Mouse (Mus musculus) CH12.LX (cell line): ENCODE results near the gene Irf4. TPM values are rescaled to one million over a fixed set of nuclear protein-coding genes. Genes with fewer than 3 reads are reported as not detected.

ENCODE experiments used
- DNase-seq: peaks from one replicate; pipeline ENCODE4 v3.0.0-alpha.2; 2013; ENCODE audit errors: extremely low read depth
- H3K27ac ChIP-seq: 2 replicates; pipeline ENCODE4 v1.5.1; 2012; ENCODE audit warnings: low read depth, mild to moderate bottlenecking, control low read depth, moderate library complexity; ENCODE audit not compliant: insufficient read depth
- H3K27me3 ChIP-seq: replicated peaks from 2 replicates; pipeline ENCODE3; 2012; ENCODE audit warnings: inconsistent platforms
- H3K36me3 ChIP-seq, 2 experiments: replicated peaks in 1 of 2; 2 replicates each; pipeline versions ENCODE3 to v1.6.1; 2012; ENCODE audit warnings: inconsistent platforms in 1 of 2, low read length in 1 of 2, mild to moderate bottlenecking in 1 of 2, mixed read lengths in 1 of 2, moderate library complexity in 1 of 2; ENCODE audit not compliant: control insufficient read depth in 1 of 2, insufficient read depth in 1 of 2
- H3K4me1 ChIP-seq, 2 experiments: 2 replicates each; pipeline ENCODE4 v1.6.1; 2012; ENCODE audit warnings: inconsistent platforms in 1 of 2, moderate library complexity in 1 of 2; ENCODE audit not compliant: insufficient read depth in 2 of 2, control insufficient read depth in 1 of 2
- H3K4me2 ChIP-seq: 2 replicates; pipeline ENCODE4 v1.6.1; 2012; ENCODE audit warnings: low read depth, mild to moderate bottlenecking, control low read depth; ENCODE audit not compliant: poor library complexity, insufficient read depth, severe bottlenecking
- H3K4me3 ChIP-seq, 3 experiments: fragments of 150-350 bp in 1 of 3; sonication (generic) in 1 of 3; replicated peaks in 1 of 3; 2 replicates each; pipeline versions ENCODE3 to v1.5.1; 2011 to 2012; ENCODE audit warnings: low read depth in 2 of 3, low read length in 2 of 3, mild to moderate bottlenecking in 2 of 3, moderate library complexity in 2 of 3, control low read depth in 1 of 3, improper control_type of control experiment in 1 of 3, inconsistent platforms in 1 of 3, mixed read lengths in 1 of 3; ENCODE audit not compliant: poor library complexity in 1 of 3
- H3K79me2 ChIP-seq: replicated peaks from 2 replicates; pipeline ENCODE4 v1.6.1; 2012; ENCODE audit warnings: mild to moderate bottlenecking, moderate library complexity; ENCODE audit not compliant: control insufficient read depth, poor library complexity, insufficient read depth, severe bottlenecking; ENCODE audit errors: extremely low read depth
- H3K9ac ChIP-seq: 2 replicates; pipeline ENCODE4 v1.6.1; 2012; ENCODE audit warnings: low read depth, mild to moderate bottlenecking, control low read depth, moderate library complexity; ENCODE audit not compliant: insufficient read depth
- H3K9me3 ChIP-seq: replicated peaks from 2 replicates; pipeline ENCODE3; 2012; ENCODE audit warnings: low read length, inconsistent platforms, mixed read lengths
- ELF1 ChIP-seq: IDR thresholded peaks from 2 replicates; pipeline ENCODE4 v1.6.1; 2014; ENCODE audit warnings: low read depth, mild to moderate bottlenecking, inconsistent platforms, low read length, improper control_type of control experiment
- IRF4 ChIP-seq: IDR thresholded peaks from 2 replicates; pipeline ENCODE4 v1.6.1; 2014; ENCODE audit warnings: low read depth, mild to moderate bottlenecking, inconsistent platforms, low read length, improper control_type of control experiment
- MAX ChIP-seq: IDR thresholded peaks from 2 replicates; pipeline ENCODE4 v1.6.1; 2011; ENCODE audit warnings: low read length, improper control_type of control experiment
- MAZ ChIP-seq: IDR thresholded peaks from 2 replicates; pipeline ENCODE4 v1.6.1; 2012; ENCODE audit warnings: low read depth, mild to moderate bottlenecking, inconsistent platforms, low read length, improper control_type of control experiment, moderate library complexity
- MXI1 ChIP-seq: IDR thresholded peaks from 2 replicates; pipeline ENCODE4 v1.6.1; 2011; ENCODE audit warnings: mild to moderate bottlenecking, low read depth, low read length, improper control_type of control experiment
- POLR2AphosphoS2 ChIP-seq: IDR thresholded peaks from 2 replicates; pipeline ENCODE4 v1.6.1; 2011; ENCODE audit warnings: low read depth, low read length, improper control_type of control experiment
- SIN3A ChIP-seq: IDR thresholded peaks from 2 replicates; pipeline ENCODE4 v1.6.1; 2012; ENCODE audit warnings: low read length, improper control_type of control experiment, inconsistent platforms
- SMC3 ChIP-seq: IDR thresholded peaks from 2 replicates; pipeline ENCODE4 v1.6.1; 2011; ENCODE audit warnings: low read depth, low read length, improper control_type of control experiment
- TCF12 ChIP-seq: IDR thresholded peaks from 2 replicates; pipeline ENCODE4 v1.6.1; 2014; ENCODE audit warnings: low read depth, mild to moderate bottlenecking, inconsistent platforms, low read length, improper control_type of control experiment
- USF1 ChIP-seq: IDR thresholded peaks from 2 replicates; pipeline ENCODE4 v1.6.1; 2014; ENCODE audit warnings: low read depth, mild to moderate bottlenecking, inconsistent platforms, low read length, improper control_type of control experiment
- ZKSCAN1 ChIP-seq: IDR thresholded peaks from 2 replicates; pipeline ENCODE4 v1.6.1; 2012; ENCODE audit warnings: low read depth, inconsistent platforms, low read length, improper control_type of control experiment, borderline replicate concordance
- dilution Hi-C: fragments of 300-500 bp; cut with MboI; formaldehyde crosslinking; loops from 2 replicates; pipeline ENCODE4 v1.14.3; 2020; ENCODE audit warnings: low sequenced_read_pairs; ENCODE audit not compliant: extremely low pct_unique_long_range_greater_than_20kb, extremely low pct_ligation_motif_present
- in situ Hi-C: fragments of 300-500 bp; cut with MboI; formaldehyde crosslinking; loops from 3 replicates; pipeline ENCODE4 v1.14.3; 2019; ENCODE audit warnings: low sequenced_read_pairs, low pct_ligation_motif_present, low pct_unique_long_range_greater_than_20kb, mixed read lengths
- polyA plus RNA-seq: library from polyadenylated mRNA; unstranded; fragments of >175 nt; gene quantifications from 2 replicates; pipeline ENCODE4 v1.2.1, GENCODE M21; 2012; ENCODE audit warnings: low read depth; ENCODE audit not compliant: insufficient read length
- total RNA-seq, 2 experiments: library from RNA; depleted of rRNA; stranded (reverse); fragments of 300-350 nt in 1 of 2; fragments of >200 nt in 1 of 2; gene quantifications; 2 replicates each; pipeline ENCODE4 v1.2.3; 2012 to 2014

Gene Irf4
- total and polyA plus RNA-seq, 3 experiments = 81.7 to 142 (median 115) TPM

- dilution Hi-C loops (no loop called here), in situ Hi-C loops (no loop called here)
- H3K4me2 ChIP-seq = peak overlapping the region; percentile 96
- peak overlapping the region; percentile 79 for H3K9ac ChIP-seq
- no peak for DNase-seq
- H3K4me1 ChIP-seq = peaks cover 9 to 41% of the 10 kb centered on the region in 2 experiments
- no peaks in the 10 kb centered on the region for H3K27me3 ChIP-seq
- H3K36me3 ChIP-seq = peaks cover 23 to 29% of the 10 kb centered on the region in 2 experiments
- no peaks in the 10 kb centered on the region for H3K9me3 ChIP-seq
- H3K4me3 ChIP-seq = peak overlapping the region; percentile 87 to 98 (median 90)
- H3K27ac ChIP-seq = peak overlapping the region; percentile 57; the same call in 1 of the 2 replicates
- peaks cover 43% of the 10 kb centered on the region for H3K79me2 ChIP-seq
- TF ChIP-seq ELF1 (0 out of 2 replicates have a peak, but pooled peaks have one; percentile 15), TCF12 (peak; percentile 9; the same call in 1 of the 2 replicates), MAZ (no peak)
These were observed 705 bp upstream of the Irf4 start for GRCm38 (mm10) chr13:30748321-30748720.

DNA sequence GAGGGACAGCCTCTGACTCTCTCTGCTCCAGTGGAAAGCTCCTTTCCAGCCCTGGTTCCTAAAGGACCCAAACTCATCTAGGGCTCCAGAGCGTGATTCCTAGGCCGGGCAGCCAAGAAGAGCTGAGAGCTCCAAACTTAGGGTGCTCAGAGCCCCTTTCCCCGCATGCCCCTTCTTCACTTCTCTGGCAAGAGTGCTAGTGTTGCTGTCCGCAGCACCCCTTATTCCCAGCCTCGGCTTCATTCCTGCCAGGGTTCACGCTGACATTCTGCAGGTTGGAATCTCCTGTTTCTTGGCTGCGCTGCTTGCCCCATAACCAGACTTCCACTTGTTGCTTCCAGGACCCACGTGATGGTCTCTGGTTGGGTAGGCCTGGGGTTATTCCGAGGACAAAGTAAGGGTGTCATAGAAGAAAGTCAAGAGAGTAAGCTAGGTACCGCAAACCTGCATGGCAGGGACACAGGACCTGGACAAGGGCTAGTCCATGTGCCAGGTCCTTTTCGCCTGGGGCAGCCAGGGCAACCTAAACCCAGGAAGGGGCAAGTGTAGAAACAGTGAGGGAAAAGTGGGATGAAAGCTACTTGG, 623 bp downstream of the Irf4 start:
- Histone ChIP-seq H3K27ac (peak overlapping the region; percentile 83), H3K9ac (peak overlapping the region; percentile 91), H3K36me3 (peaks cover 29 to 42% of the 10 kb centered on the region in 2 experiments), H3K4me1 (peaks cover 9 to 43% of the 10 kb centered on the region in 2 experiments), H3K4me3 (peak overlapping the region; percentile 87 to 98 (median 90)), H3K9me3 (no peaks in the 10 kb centered on the region), H3K27me3 (no peaks in the 10 kb centered on the region), H3K4me2 (peak overlapping the region; percentile 31), H3K79me2 (peaks cover 56% of the 10 kb centered on the region)
- dilution Hi-C loops = no loop called here
- in situ Hi-C loops = loop anchor here (5.0 to 10.0 kb wide), 3 partner anchors 32 to 145 kb away; no protein-coding TSS in a partner anchor
- TF ChIP-seq MXI1 = peak; percentile 75
- TF ChIP-seq USF1 = peak; percentile 22; the same call in 1 of the 2 replicates
- TF ChIP-seq SMC3 = peak; percentile 10; the same call in 1 of the 2 replicates
- TF ChIP-seq SIN3A = peak; percentile 62
- no peak for TF ChIP-seq IRF4
- peak; percentile 67; the same call in 1 of the 2 replicates for TF ChIP-seq POLR2AphosphoS2
- TF ChIP-seq MAX = peak; percentile 48; the same call in 1 of the 2 replicates
- TF ChIP-seq ZKSCAN1 = no peak
- no peak for DNase-seq
